Mouse (Mus musculus) ES-Bruce4 (cell line): Measurements from ENCODE around the gene Fxyd4. TPM values are rescaled to one million over a fixed set of nuclear protein-coding genes. Genes with fewer than 3 reads are reported as not detected.

ENCODE experiments used
- H3K27ac ChIP-seq: 2 replicates; pipeline ENCODE4 v1.5.1; 2012; ENCODE audit warnings: low read length, inconsistent platforms; ENCODE audit not compliant: insufficient read depth
- H3K27me3 ChIP-seq: 2 replicates; pipeline ENCODE4 v1.6.1; 2012; ENCODE audit warnings: mild to moderate bottlenecking, low read length, inconsistent platforms; ENCODE audit not compliant: control insufficient read depth, poor library complexity, insufficient read depth, severe bottlenecking
- H3K36me3 ChIP-seq: 2 replicates; pipeline ENCODE4 v1.6.1; 2012; ENCODE audit warnings: inconsistent platforms, mild to moderate bottlenecking, low read length, moderate library complexity; ENCODE audit not compliant: control insufficient read depth, poor library complexity, insufficient read depth, severe bottlenecking
- H3K4me1 ChIP-seq: one replicate; pipeline ENCODE4 v1.8.1; 2011; ENCODE audit warnings: low read length; ENCODE audit not compliant: control insufficient read depth, insufficient read depth
- H3K4me3 ChIP-seq: 2 replicates; pipeline ENCODE4 v1.5.1; 2011; ENCODE audit warnings: low read depth, mild to moderate bottlenecking, low read length
- H3K9ac ChIP-seq: 2 replicates; pipeline ENCODE4 v1.6.1; 2012; ENCODE audit warnings: low read depth, mild to moderate bottlenecking, inconsistent platforms; ENCODE audit not compliant: poor library complexity, severe bottlenecking
- H3K9me3 ChIP-seq: replicated peaks from 2 replicates; pipeline ENCODE4 v1.6.1; 2012; ENCODE audit warnings: mild to moderate bottlenecking, low read length, inconsistent platforms; ENCODE audit not compliant: control insufficient read depth, poor library complexity, insufficient read depth, severe bottlenecking
- CTCF ChIP-seq: IDR thresholded peaks from one replicate; pipeline ENCODE4 v1.8.1; 2011; ENCODE audit warnings: low read depth, low read length
- EP300 ChIP-seq: IDR thresholded peaks from 2 replicates; pipeline ENCODE4 v1.6.1; 2011; ENCODE audit warnings: low read depth, low read length; ENCODE audit not compliant: insufficient read depth
- POLR2A ChIP-seq: IDR thresholded peaks from one replicate; pipeline ENCODE4 v1.8.1; 2011; ENCODE audit warnings: low read length; ENCODE audit not compliant: insufficient read depth
- polyA plus RNA-seq: library from polyadenylated mRNA; stranded (reverse); fragments of >200 nt; gene quantifications from 2 replicates; pipeline ENCODE4 v1.2.4, GENCODE M21; 2011; ENCODE audit warnings: low read depth; ENCODE audit not compliant: missing spikeins, insufficient read depth, insufficient read length

Gene Fxyd4
- polyA plus RNA-seq, 1 experiment, result not detected

DNA sequence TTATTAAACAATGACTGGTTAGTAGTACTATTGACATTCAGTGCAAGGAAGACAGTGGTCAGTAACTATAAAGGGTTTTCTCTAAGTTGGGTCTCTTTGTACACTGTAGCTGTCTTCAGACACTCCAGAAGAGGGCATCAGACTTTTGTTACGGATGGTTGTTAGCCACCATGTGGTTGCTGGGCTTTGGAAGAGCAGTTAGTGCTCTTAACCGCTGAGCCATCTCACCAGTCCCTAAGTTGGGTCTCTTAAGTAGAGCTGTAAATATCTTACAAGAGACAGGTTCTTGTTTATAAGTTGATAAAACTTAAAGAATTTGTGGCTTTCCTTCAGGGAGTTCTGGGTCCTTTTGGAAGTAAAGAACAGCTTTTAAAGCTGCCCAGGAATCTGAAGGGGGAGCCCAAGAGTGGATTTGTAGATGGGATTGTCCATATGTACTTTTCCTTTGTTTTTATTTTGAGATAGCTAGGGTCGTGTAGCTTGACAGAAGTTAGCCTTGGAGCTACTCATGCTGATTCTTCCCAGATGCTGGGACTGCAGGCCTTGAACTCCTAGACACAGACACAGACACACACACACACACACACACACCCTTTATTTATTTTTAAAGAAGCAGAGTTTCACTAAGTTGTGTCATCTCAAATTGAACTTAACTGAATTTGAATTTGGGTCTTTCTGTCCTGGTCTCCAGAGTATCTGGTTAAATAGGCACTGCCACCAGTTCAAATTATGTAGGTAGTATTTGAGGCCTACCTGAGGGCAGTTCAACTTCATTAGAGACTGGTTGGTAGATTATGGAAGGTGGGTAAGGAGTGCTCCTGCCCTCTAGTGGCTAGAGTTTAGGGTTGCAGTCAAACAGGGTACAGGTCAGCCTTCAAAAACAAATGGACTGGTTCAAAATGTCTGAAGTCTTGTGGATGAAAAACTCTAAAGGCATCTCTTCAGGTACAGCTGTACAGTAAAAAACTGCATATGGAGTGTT, 16.5 kb downstream of the Fxyd4 start:
- peaks cover 61% of the 10 kb centered on the region for H3K36me3 ChIP-seq
- H3K4me1 ChIP-seq, result peaks cover 1% of the 10 kb centered on the region
- TF ChIP-seq POLR2A, result no peak
- peak overlapping the region; percentile 59 for H3K9ac ChIP-seq
- 0 out of 2 replicates have a peak overlapping the region, but pooled peaks have one; percentile 42 for H3K27ac ChIP-seq
- no peaks in the 10 kb centered on the region for H3K9me3 ChIP-seq
- no peaks in the 10 kb centered on the region for H3K27me3 ChIP-seq
- H3K4me3 ChIP-seq, result no peak overlapping the region

DNA sequence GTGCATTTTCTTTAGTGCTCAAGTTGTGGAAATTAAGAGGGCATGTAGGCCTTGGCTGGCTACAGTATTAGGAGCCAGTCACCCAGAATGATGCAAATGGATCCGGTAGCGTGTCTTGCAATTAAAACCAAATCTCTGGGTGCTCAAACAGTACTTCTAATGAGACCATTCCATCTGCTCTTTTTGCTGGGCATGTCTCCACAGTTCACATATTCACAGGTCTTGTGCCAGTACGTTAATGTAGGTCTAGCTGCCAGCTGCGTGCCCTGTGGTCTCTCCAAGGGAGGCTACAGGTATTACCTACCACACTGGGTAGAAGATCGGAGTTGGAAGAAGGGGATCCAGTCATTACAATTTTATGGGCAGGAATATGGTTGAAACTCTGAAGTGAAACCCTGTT, 19.4 kb downstream of the Fxyd4 start:
- no peaks in the 10 kb centered on the region for H3K9me3 ChIP-seq
- peaks cover 64% of the 10 kb centered on the region for H3K36me3 ChIP-seq
- H3K9ac ChIP-seq, result peak overlapping the region; percentile 84
- H3K4me3 ChIP-seq, result peak overlapping the region; percentile 85
- TF ChIP-seq EP300, result no peak
- TF ChIP-seq POLR2A, result no peak
- no peak for TF ChIP-seq CTCF
- H3K27ac ChIP-seq, result peak overlapping the region; percentile 92
- H3K4me1 ChIP-seq, result peaks cover 1% of the 10 kb centered on the region
- no peaks in the 10 kb centered on the region for H3K27me3 ChIP-seq

DNA sequence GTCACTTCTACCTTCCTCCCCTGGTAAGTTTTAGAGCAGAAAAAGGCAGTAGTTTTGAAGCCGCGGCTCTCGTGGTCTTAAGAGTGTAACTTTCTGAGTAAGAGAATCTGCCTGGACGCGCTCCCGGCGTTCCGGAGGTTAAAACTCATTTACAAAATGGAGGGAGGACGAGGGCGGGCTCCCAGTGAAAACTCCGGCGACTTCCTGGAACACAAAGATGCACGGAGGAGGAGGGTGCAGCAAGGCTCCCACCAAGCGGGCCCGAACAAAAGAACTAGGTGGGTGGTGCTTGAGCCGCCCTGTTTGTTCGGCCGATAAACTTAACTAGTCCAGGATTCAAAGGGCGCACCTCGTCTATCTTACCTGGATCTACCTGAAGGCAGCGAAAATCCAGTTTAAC, 19.9 kb downstream of the Fxyd4 start:
- no peaks in the 10 kb centered on the region for H3K27me3 ChIP-seq
- H3K36me3 ChIP-seq, result peaks cover 59% of the 10 kb centered on the region
- H3K4me1 ChIP-seq, result peaks cover 1% of the 10 kb centered on the region
- TF ChIP-seq EP300 (0 out of 2 replicates have a peak, but pooled peaks have one; percentile 17), CTCF (no peak), POLR2A (no peak)
- H3K4me3 ChIP-seq, result peak overlapping the region; percentile 85
- H3K9me3 ChIP-seq, result no peaks in the 10 kb centered on the region
- H3K9ac ChIP-seq, result peak overlapping the region; percentile 84
- H3K27ac ChIP-seq, result peak overlapping the region; percentile 92

DNA sequence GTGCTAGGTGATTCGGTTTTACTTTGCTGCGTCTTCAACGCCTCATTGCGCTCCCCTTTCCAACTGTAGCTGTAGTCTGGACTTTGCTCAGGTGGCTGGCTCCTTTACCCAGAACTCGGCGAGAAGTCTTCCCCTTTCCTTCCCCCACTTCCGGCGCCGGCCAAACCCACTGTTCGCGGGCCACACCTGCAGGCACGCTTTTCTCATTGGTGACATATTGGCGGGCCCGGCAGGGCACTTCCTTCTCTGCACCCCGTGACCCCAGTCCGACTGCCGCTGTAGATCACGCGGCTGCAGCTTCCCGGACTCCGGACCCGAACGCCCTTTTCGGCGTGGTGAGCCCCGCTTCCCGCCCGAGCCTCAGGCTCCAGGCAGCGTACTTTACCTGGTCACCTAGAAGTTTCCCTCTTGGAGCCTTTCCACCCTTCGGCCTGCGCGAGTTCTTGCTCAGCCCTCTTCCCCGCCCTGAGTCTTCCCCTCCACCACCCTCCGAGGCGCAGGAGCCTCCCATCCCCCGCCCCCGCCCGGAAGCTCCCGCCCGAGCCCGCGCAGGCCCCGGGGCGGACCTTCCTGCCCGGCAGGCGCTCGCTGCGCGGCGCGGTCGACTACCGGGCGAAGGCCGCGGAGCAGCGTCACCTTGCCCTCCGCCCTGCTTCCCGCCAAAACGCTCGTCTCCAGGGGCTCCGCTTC, 20.6 kb downstream of the Fxyd4 start:
- Histone ChIP-seq H3K4me3 (peak overlapping the region; percentile 85), H3K27me3 (no peaks in the 10 kb centered on the region), H3K9ac (peak overlapping the region; percentile 84), H3K27ac (peak overlapping the region; percentile 92), H3K4me1 (peaks cover 1% of the 10 kb centered on the region), H3K36me3 (peaks cover 53% of the 10 kb centered on the region), H3K9me3 (no peaks in the 10 kb centered on the region)
- TF ChIP-seq CTCF (no peak), POLR2A (no peak), EP300 (no peak)

DNA sequence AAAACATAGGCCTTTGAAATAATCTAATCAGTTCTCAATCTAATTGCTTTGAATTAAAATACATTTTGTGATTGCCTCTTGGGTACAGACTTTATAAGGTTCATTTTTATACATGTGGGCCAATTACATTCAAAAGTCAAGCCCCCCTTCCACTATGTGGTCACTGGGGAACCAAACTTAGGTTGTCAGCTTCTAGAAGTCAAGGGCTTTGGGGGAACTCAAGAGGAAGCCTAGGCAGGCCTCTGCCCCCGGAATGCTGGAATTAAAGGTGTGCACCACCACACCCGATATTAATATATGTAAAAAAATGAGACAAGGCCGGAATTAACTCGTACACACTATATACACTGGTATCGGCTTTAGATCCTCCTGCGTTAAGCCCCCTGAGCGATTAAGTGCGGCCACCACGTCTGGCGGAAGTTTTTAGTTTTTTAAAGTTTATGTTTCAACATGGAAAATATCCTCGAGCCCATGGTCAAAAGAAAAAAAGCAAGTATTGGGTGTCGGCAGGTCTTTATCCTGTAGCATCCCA, 21.2 kb downstream of the Fxyd4 start:
- peaks cover 47% of the 10 kb centered on the region for H3K36me3 ChIP-seq
- TF ChIP-seq CTCF, result no peak
- no peak for TF ChIP-seq EP300
- no peak for TF ChIP-seq POLR2A
- H3K4me3 ChIP-seq, result peak overlapping the region; percentile 85
- H3K27me3 ChIP-seq, result no peaks in the 10 kb centered on the region
- peak overlapping the region; percentile 84 for H3K9ac ChIP-seq
- no peaks in the 10 kb centered on the region for H3K9me3 ChIP-seq
- H3K4me1 ChIP-seq, result peaks cover 1% of the 10 kb centered on the region
- peak overlapping the region; percentile 70 for H3K27ac ChIP-seq
